Mouse (Mus musculus): Measurements from ENCODE around the gene Ank3. TPM values are rescaled to one million over a fixed set of nuclear protein-coding genes. Genes with fewer than 3 reads are reported as not detected.
"Not testable (repeated sequence)": the region's sequence is repeated elsewhere in the genome, so short reads cannot be mapped to it uniquely, and the experiment has no call there.

The Ank3 gene
- 13.4 and 16.1 TPM in 2 replicates for polyA plus RNA-seq (2014; fragmentation: Nextera tagmentation; extraction: Ambion mirVana)

DNA sequence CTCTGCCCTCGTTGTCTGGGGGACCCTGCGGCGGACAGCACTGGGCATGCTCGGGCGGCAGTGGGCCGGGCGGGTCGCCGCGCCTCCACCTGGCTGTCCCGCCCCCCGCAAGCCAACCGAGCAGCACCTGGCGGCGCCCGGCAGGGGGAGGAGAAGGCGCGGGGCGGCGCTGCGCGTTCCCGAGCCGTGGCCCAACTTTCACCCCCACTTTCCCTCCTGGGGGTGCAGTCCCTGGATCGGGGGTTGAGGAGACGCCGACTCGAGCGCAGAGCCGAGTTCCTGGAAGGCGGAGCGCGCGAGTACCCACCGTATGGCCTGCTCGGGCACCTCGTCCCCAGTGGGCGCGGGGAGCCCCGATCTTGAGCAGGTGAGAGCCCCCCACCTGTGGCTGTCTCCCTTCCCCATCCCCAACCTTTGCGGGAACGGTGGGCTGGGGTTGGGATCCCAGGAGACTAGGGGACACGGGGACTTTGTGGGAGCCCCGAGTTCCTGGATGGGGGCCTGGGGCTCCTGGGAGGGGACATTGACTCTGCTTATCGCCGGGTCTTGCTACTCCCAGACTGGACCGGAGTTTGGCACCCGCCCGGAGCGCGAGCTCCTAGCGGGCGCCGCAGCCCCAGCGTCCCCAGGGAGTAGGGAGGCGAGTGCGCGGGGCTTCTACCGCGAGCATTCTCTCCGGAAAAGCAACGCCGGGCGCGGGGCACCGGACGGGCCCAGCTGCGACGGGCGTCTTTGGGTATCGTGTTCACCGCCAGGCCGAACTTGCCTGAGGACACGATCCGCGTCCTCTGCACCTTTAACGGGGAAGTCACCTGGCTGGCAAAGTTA, at the start of gene Ank3:
TSS of gene Ank3 (plus strand) at position 11 of the 828 bp plus-strand sequence.
- H3K27ac ChIP-seq (ENCODE audit: low read depth, low read length): no peak within 1 kb of the TSS
- H3K4me2 ChIP-seq: peak within 1 kb of the TSS; percentile 93
- no peaks in the 10 kb centered on the region for H3K9me3 ChIP-seq (ENCODE audit: control insufficient read depth, low read length)
- peak within 1 kb of the TSS; percentile 56 for H3K4me3 ChIP-seq (ENCODE audit: low read depth, low read length)
- H3K36me3 ChIP-seq (ENCODE audit: control insufficient read depth, insufficient read depth, low read length): no peaks in the 10 kb centered on the region
- H3K9ac ChIP-seq (ENCODE audit: low read depth, low read length): no peak within 1 kb of the TSS
- ATAC-seq (replicated peaks; ENCODE audit: low FRiP score) (no peak), DNase-seq (ENCODE audit: low spot score) (peak; percentile 55)
- WGBS: under 1% methylated on average over 66 of the region's 77 CpGs
- H3K4me1 ChIP-seq (replicated peaks; ENCODE audit: control insufficient read depth, insufficient read depth, low read length): no peaks in the 10 kb centered on the region; the same call in 1 of the 2 replicates
- H3K27me3 ChIP-seq (replicated peaks; ENCODE audit: control insufficient read depth, insufficient read depth, low read length): peaks cover 59% of the 10 kb centered on the region

DNA sequence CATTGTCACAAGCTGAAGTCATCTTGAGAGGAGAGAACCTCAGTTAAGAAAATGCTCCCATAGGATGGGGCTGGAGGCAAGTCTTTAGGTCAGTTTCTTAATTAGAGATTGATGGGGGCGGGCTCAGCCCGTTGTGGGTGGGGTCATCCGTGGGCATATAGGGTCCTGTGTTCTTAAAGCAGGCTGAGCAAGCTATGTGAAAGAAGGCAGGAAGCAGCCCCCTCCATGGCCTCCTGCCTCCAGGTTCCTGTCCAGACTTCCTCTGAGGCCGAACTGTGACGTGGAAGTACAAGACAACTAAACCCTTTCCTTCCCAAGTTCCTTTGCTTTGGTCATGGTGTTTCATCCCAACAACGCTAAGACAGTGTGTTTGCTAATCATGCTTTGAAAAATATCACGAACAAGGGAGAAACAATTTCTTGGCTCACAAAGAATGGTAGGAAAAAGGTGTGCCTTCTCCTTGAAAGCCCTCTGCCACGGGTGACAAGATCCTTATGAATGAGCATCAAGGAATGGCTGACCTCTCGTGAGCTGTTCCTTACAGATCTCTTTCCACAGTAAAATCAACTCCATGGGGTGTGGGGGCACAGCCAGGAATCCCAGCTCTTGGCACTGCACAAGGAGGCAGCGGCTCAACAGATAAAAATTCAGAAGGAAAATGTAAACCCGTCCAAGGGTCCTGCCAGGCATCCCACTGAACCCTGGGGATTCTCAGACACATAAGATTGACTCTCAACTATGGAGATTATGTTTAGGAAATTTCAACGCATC, 47.3 kb upstream of the Ank3 start:
- Histone ChIP-seq H3K4me2 (peak overlapping the region; percentile 97), H3K27ac (ENCODE audit: low read depth, low read length) (peak overlapping the region; percentile 21; the same call in 1 of the 2 replicates), H3K9ac (ENCODE audit: low read depth, low read length) (peak overlapping the region; percentile 100), H3K27me3 (replicated peaks; ENCODE audit: control insufficient read depth, insufficient read depth, low read length) (no peaks in the 10 kb centered on the region), H3K4me1 (replicated peaks; ENCODE audit: control insufficient read depth, insufficient read depth, low read length) (peaks cover 30% of the 10 kb centered on the region), H3K9me3 (ENCODE audit: control insufficient read depth, low read length) (no peaks in the 10 kb centered on the region), H3K4me3 (ENCODE audit: low read depth, low read length) (peak overlapping the region; percentile 98), H3K36me3 (ENCODE audit: control insufficient read depth, insufficient read depth, low read length) (peaks cover 44% of the 10 kb centered on the region)
- 17% methylated on average over 12 of the region's 12 CpGs for WGBS
- DNase-seq (ENCODE audit: low spot score) (no peak), ATAC-seq (replicated peaks; ENCODE audit: low FRiP score) (no peak; the same call in 1 of the 2 replicates)

DNA sequence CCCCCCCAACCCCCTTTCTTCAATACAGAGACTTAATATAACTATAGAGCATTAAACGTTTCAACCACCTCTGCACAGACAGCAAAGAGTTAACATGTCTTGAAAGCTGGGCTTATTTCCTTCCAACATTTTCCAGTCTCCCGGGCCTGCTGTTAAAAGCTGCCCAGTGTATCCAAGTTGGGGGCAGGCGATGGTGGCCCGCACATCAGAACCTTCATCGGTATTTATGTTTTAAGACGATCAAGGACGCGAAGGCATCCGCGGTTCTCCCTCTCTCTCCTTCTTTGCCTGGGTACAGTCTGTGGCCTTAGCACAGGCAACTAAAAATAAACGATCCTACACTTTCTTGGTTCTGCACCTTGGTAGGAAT, 46.7 kb upstream of the Ank3 start:
- ATAC-seq (replicated peaks; ENCODE audit: low FRiP score): no peak
- H3K4me1 ChIP-seq (replicated peaks; ENCODE audit: control insufficient read depth, insufficient read depth, low read length): peaks cover 30% of the 10 kb centered on the region
- H3K9me3 ChIP-seq (ENCODE audit: control insufficient read depth, low read length): no peaks in the 10 kb centered on the region
- H3K36me3 ChIP-seq (ENCODE audit: control insufficient read depth, insufficient read depth, low read length): peaks cover 38% of the 10 kb centered on the region
- H3K4me2 ChIP-seq: peak overlapping the region; percentile 97
- H3K27ac ChIP-seq (ENCODE audit: low read depth, low read length): peak overlapping the region; percentile 90
- peak overlapping the region; percentile 98 for H3K4me3 ChIP-seq (ENCODE audit: low read depth, low read length)
- peak; percentile 41 for DNase-seq (ENCODE audit: low spot score)
- H3K9ac ChIP-seq (ENCODE audit: low read depth, low read length): peak overlapping the region; percentile 100
- 0% methylated on average over 11 of the region's 11 CpGs for WGBS
- no peaks in the 10 kb centered on the region for H3K27me3 ChIP-seq (replicated peaks; ENCODE audit: control insufficient read depth, insufficient read depth, low read length)

DNA sequence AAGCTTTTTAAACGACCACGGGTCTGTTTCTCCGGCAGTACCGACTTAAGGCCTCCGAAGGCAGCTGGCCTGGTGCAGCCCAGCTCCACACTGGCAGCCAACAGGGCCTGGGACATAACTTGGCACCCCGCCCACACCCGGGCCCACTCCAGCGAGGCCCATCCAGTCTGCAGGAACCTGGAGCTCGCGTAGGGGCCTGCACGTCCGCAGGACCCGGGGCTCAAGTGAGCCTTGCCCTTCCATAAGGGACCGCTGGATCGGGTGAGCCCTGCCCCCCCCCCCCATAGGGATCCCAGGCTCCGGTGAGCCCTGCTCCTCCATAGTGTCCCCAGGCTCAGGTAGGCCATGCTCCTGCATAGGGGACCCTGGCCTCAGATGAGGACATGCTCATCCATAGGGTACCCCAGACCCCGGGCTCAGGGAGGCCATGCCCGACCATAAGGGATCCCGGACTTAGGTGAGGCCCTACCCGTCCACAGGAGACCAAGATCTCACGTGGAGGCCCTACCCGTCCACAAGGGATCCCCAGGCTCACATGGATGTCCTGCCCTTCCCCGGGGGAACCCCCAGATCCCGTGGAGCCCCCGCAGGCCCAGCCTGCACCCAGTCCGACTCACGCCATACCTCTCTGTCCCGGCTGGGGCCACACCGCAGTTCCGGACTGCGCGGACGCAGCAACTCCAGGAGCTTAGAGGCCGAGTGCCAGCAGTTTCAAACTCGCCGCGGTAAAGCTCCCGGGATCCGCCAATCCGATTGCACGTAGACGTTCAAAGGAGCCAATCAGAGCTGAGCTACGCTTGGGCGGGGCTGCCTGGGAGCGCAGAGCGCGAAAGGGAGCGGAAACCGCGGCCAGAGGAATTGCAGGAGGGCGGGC, 46.1 kb upstream of the Ank3 start, which contains the start of gene Cdk1:
TSS of gene Cdk1 (minus strand) at position 727 of the 874 bp plus-strand sequence.
- ATAC-seq (replicated peaks; ENCODE audit: low FRiP score): peak; percentile 95

DNA sequence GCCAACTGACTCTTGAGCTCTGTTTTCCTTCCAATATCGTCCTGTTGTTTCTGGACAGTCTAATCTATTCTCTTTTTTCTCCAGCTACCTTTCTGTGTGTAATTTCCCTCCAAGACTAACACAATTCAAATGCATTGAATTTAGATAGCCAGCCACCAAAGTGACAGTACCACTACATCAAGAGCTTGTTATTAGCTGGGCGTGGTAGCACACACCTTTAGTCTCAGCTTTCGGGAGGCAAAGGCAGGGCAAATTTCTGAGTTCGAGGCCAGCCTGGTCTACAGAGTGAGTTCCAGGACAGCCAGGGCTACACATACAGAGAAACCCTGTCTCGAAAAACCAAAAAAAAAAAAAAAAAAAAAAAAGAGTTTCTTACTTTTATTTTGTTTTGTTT, 45.5 kb upstream of the Ank3 start:
- Histone ChIP-seq H3K4me1 (replicated peaks; ENCODE audit: control insufficient read depth, insufficient read depth, low read length) (peaks cover 30% of the 10 kb centered on the region), H3K36me3 (ENCODE audit: control insufficient read depth, insufficient read depth, low read length) (peaks cover 27% of the 10 kb centered on the region), H3K9ac (ENCODE audit: low read depth, low read length) (peak overlapping the region; percentile 100), H3K27ac (ENCODE audit: low read depth, low read length) (peak overlapping the region; percentile 70), H3K4me3 (ENCODE audit: low read depth, low read length) (peak overlapping the region; percentile 98), H3K4me2 (peak overlapping the region; percentile 97)
- not testable (repeated sequence) for DNase-seq (ENCODE audit: low spot score); H3K27me3 ChIP-seq (replicated peaks; ENCODE audit: control insufficient read depth, insufficient read depth, low read length); H3K9me3 ChIP-seq (ENCODE audit: control insufficient read depth, low read length)
- peak; percentile 54 for ATAC-seq (replicated peaks; ENCODE audit: low FRiP score)
- WGBS: 30% methylated on average over 5 of the region's 5 CpGs

More for the DNA sequence above, 46.1 kb upstream of the Ank3 start, which contains the start of gene Cdk1:
- Histone ChIP-seq H3K36me3 (ENCODE audit: control insufficient read depth, insufficient read depth, low read length) (peaks cover 33% of the 10 kb centered on the region), H3K9me3 (ENCODE audit: control insufficient read depth, low read length) (no peaks in the 10 kb centered on the region), H3K4me2 (peak within 1 kb of the TSS; percentile 97), H3K9ac (ENCODE audit: low read depth, low read length) (peak within 1 kb of the TSS; percentile 100), H3K4me3 (ENCODE audit: low read depth, low read length) (peak within 1 kb of the TSS; percentile 98), H3K27me3 (replicated peaks; ENCODE audit: control insufficient read depth, insufficient read depth, low read length) (no peaks in the 10 kb centered on the region), H3K27ac (ENCODE audit: low read depth, low read length) (peak within 1 kb of the TSS; percentile 90), H3K4me1 (replicated peaks; ENCODE audit: control insufficient read depth, insufficient read depth, low read length) (peaks cover 30% of the 10 kb centered on the region)
- WGBS: under 1% methylated on average over 51 of the region's 51 CpGs
- peak; percentile 94 for DNase-seq (ENCODE audit: low spot score)

DNA sequence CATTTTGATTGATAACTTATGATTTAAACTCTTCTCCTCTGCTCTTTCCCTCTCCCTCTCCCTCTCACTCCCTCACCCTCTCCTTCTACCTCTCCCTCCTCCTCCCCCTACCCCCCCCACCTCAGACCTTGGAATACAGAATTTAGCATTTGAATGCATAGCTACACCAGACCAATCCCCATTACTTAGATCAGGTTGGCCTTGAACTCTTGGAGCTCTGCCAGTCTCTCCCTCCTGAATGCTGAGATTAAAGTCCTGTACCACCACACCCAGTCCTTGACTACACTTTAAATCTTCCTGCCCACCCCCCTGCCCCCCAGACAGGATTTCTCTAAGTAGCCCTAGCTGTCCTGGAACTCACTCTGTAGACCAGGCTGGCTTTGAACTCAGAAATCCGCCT, 38.9 kb upstream of the Ank3 start:
- Histone ChIP-seq H3K9ac (ENCODE audit: low read depth, low read length) (no peak overlapping the region), H3K27ac (ENCODE audit: low read depth, low read length) (no peak overlapping the region), H3K4me3 (ENCODE audit: low read depth, low read length) (no peak overlapping the region), H3K4me1 (replicated peaks; ENCODE audit: control insufficient read depth, insufficient read depth, low read length) (no peaks in the 10 kb centered on the region), H3K9me3 (ENCODE audit: control insufficient read depth, low read length) (no peaks in the 10 kb centered on the region), H3K27me3 (replicated peaks; ENCODE audit: control insufficient read depth, insufficient read depth, low read length) (no peaks in the 10 kb centered on the region), H3K36me3 (ENCODE audit: control insufficient read depth, insufficient read depth, low read length) (no peaks in the 10 kb centered on the region), H3K4me2 (no peak overlapping the region)
- WGBS: 75% methylated on average over 1 of the region's 1 CpGs
- DNase-seq (ENCODE audit: low spot score): no peak
- no peak for ATAC-seq (replicated peaks; ENCODE audit: low FRiP score)

DNA sequence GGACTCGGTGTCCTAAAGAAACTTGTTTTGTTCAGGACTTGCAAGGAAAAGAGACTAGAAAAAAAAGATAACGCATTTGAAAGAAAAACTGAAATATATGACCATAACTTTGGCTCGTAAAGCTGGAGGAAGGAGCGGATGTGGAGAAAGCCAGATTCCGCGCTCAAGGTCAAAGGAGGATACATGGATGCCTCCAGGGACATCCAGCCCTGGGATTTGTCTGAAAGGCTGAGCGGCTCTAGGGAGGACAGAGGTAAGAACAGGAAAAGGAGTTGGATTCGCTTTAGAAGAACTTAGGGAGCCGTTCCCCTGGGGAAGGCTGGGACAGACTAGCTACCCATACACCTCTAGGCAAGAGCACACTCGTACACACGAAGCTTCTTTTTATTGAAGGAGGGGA, 32.4 kb upstream of the Ank3 start:
- Histone ChIP-seq H3K4me2 (no peak overlapping the region), H3K9ac (ENCODE audit: low read depth, low read length) (no peak overlapping the region), H3K4me3 (ENCODE audit: low read depth, low read length) (no peak overlapping the region), H3K9me3 (ENCODE audit: control insufficient read depth, low read length) (no peaks in the 10 kb centered on the region), H3K4me1 (replicated peaks; ENCODE audit: control insufficient read depth, insufficient read depth, low read length) (no peaks in the 10 kb centered on the region), H3K36me3 (ENCODE audit: control insufficient read depth, insufficient read depth, low read length) (no peaks in the 10 kb centered on the region), H3K27ac (ENCODE audit: low read depth, low read length) (no peak overlapping the region), H3K27me3 (replicated peaks; ENCODE audit: control insufficient read depth, insufficient read depth, low read length) (no peaks in the 10 kb centered on the region)
- no peak for ATAC-seq (replicated peaks; ENCODE audit: low FRiP score)
- WGBS: 84% methylated on average over 11 of the region's 11 CpGs
- no peak for DNase-seq (ENCODE audit: low spot score)

DNA sequence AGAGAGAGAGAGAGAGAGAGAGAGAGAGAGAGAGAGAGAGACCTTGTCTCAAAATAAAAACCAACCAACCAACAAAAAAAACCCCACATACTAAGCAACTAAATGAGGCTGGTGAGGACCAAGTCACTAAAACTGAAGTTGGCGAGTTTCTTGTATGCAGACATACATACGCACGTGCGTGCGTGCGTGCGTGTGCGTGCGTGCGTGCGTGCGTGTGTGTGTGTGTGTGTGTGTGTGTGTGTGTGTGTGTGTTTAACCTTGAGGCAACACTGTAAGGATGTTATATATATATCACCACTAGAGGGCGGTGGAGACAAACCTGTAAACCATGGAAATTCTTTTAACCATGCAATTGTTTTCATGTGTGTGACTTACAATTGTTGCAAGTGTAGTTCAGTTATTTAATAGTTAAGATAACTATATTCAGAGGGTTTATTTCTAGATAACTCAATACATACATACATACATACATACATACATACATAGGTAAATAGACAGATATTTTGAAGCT, 31.6 kb upstream of the Ank3 start:
- DNase-seq (ENCODE audit: low spot score) (no peak), ATAC-seq (replicated peaks; ENCODE audit: low FRiP score) (no peak)
- no peak overlapping the region for H3K4me2 ChIP-seq

More for the DNA sequence above, 31.6 kb upstream of the Ank3 start:
- no peak overlapping the region for H3K9ac ChIP-seq (ENCODE audit: low read depth, low read length)
- no peaks in the 10 kb centered on the region for H3K4me1 ChIP-seq (replicated peaks; ENCODE audit: control insufficient read depth, insufficient read depth, low read length)
- H3K27me3 ChIP-seq (replicated peaks; ENCODE audit: control insufficient read depth, insufficient read depth, low read length): no peaks in the 10 kb centered on the region
- no peaks in the 10 kb centered on the region for H3K9me3 ChIP-seq (ENCODE audit: control insufficient read depth, low read length)
- no peak overlapping the region for H3K27ac ChIP-seq (ENCODE audit: low read depth, low read length)
- 71% methylated on average over 13 of the region's 13 CpGs for WGBS
- no peak overlapping the region for H3K4me3 ChIP-seq (ENCODE audit: low read depth, low read length)
- no peaks in the 10 kb centered on the region for H3K36me3 ChIP-seq (ENCODE audit: control insufficient read depth, insufficient read depth, low read length)

Data from liver, embryonic 11.5 days (tissue).